34 mouse cellular contexts compared by ENCODE assay signal in genomic region chr16:89495394-89496153, GRCm38 (mm10). TPM values are rescaled to one million over a fixed set of nuclear protein-coding genes. Genes with fewer than 3 reads are reported as not detected.
DNase-seq lines count a peak whose midpoint lies in the region; ATAC-seq and TF ChIP-seq lines count a peak whose summit lies in the region.
"Had no signal": no experiment of that assay in that cellular context is flagged by ENCODE, and none has a peak within 500 bp of the region (broad histone marks: within the 10 kb centered on the region; RNA-seq: fewer than 3 reads in every experiment).

No protein-coding gene starts in this region.

- no peaks in the 10 kb centered on the region for H3K9me3 ChIP-seq in forebrain, embryonic 15.5 days
- H3K9me3 ChIP-seq in forebrain, embryonic 11.5 days (ENCODE audit: control insufficient read depth, low read length) = no peaks in the 10 kb centered on the region
- H3K9me3 ChIP-seq in hindbrain, embryonic 14.5 days (ENCODE audit: control insufficient read depth, low read length) = no peaks in the 10 kb centered on the region
- no peaks in the 10 kb centered on the region for H3K9me3 ChIP-seq in hindbrain, embryonic 11.5 days (ENCODE audit: control insufficient read depth, low read length)
- no peaks in the 10 kb centered on the region for H3K9me3 ChIP-seq in midbrain, embryonic 12.5 days
- H3K9me3 ChIP-seq in midbrain, postnatal 0 days (ENCODE audit: low read length) = no peaks in the 10 kb centered on the region
- no peaks in the 10 kb centered on the region for H3K9me3 ChIP-seq in midbrain, embryonic 13.5 days
- H3K9me3 ChIP-seq: embryonic facial prominence, embryonic 15.5 days; liver, embryonic 15.5 days; lung, embryonic 15.5 days; neural tube, embryonic 13.5 days had no signal

- no peak overlapping the region for H3K9ac ChIP-seq in forebrain, embryonic 15.5 days (replicated peaks)
- no peak overlapping the region for H3K9ac ChIP-seq in forebrain, embryonic 11.5 days (ENCODE audit: low read length)
- H3K9ac ChIP-seq in hindbrain, embryonic 14.5 days = no peak overlapping the region
- H3K9ac ChIP-seq in hindbrain, embryonic 11.5 days (ENCODE audit: low read depth, low read length) = no peak overlapping the region
- no peak overlapping the region for H3K9ac ChIP-seq in midbrain, embryonic 12.5 days (replicated peaks)
- H3K9ac ChIP-seq in midbrain, postnatal 0 days (replicated peaks; ENCODE audit: low read length, poor library complexity, severe bottlenecking) = no peak overlapping the region
- H3K9ac ChIP-seq in midbrain, embryonic 13.5 days (replicated peaks) = no peak overlapping the region
- H3K9ac ChIP-seq: embryonic facial prominence, embryonic 15.5 days; liver, embryonic 15.5 days; lung, embryonic 15.5 days; neural tube, embryonic 13.5 days had no signal

- no peaks in the 10 kb centered on the region for H3K27me3 ChIP-seq in forebrain, embryonic 15.5 days
- no peaks in the 10 kb centered on the region for H3K27me3 ChIP-seq in forebrain, embryonic 11.5 days (ENCODE audit: control insufficient read depth, insufficient read depth, low read length)
- no peaks in the 10 kb centered on the region for H3K27me3 ChIP-seq in hindbrain, embryonic 14.5 days (ENCODE audit: control insufficient read depth, insufficient read depth, low read length)
- no peaks in the 10 kb centered on the region for H3K27me3 ChIP-seq in hindbrain, embryonic 11.5 days (ENCODE audit: control insufficient read depth, insufficient read depth, low read length)
- H3K27me3 ChIP-seq in midbrain, embryonic 12.5 days = no peaks in the 10 kb centered on the region
- H3K27me3 ChIP-seq in midbrain, postnatal 0 days (ENCODE audit: insufficient read depth, low read length) = no peaks in the 10 kb centered on the region
- H3K27me3 ChIP-seq in midbrain, embryonic 13.5 days = no peaks in the 10 kb centered on the region
- H3K27me3 ChIP-seq: CH12.LX; embryonic facial prominence, embryonic 15.5 days; liver, embryonic 15.5 days; lung, embryonic 15.5 days; megakaryocyte, embryonic 14.5 days; neural tube, embryonic 13.5 days; Patski had no signal

- WGBS in forebrain, embryonic 15.5 days = 68% methylated on average over 7 of the region's 7 CpGs
- WGBS in forebrain, embryonic 11.5 days = 86% methylated on average over 7 of the region's 7 CpGs
- 75% methylated on average over 7 of the region's 7 CpGs for WGBS in hindbrain, embryonic 14.5 days
- 85% methylated on average over 7 of the region's 7 CpGs for WGBS in hindbrain, embryonic 11.5 days
- WGBS in midbrain, embryonic 12.5 days = 80% methylated on average over 7 of the region's 7 CpGs
- WGBS in midbrain, postnatal 0 days = 74% methylated on average over 7 of the region's 7 CpGs
- WGBS in midbrain, embryonic 13.5 days = 76% methylated on average over 7 of the region's 7 CpGs

- H3K4me2 ChIP-seq in forebrain, embryonic 15.5 days (replicated peaks) = no peak overlapping the region
- H3K4me2 ChIP-seq in forebrain, embryonic 11.5 days (ENCODE audit: low read depth, low read length, severe bottlenecking) = no peak overlapping the region
- no peak overlapping the region for H3K4me2 ChIP-seq in hindbrain, embryonic 14.5 days (replicated peaks)
- H3K4me2 ChIP-seq in hindbrain, embryonic 11.5 days (replicated peaks; ENCODE audit: low read depth, low read length) = no peak overlapping the region
- no peak overlapping the region for H3K4me2 ChIP-seq in midbrain, embryonic 12.5 days (replicated peaks)
- no peak overlapping the region for H3K4me2 ChIP-seq in midbrain, postnatal 0 days (ENCODE audit: low read depth, low read length, poor library complexity, severe bottlenecking)
- H3K4me2 ChIP-seq in midbrain, embryonic 13.5 days (replicated peaks) = no peak overlapping the region
- H3K4me2 ChIP-seq: embryonic facial prominence, embryonic 15.5 days; liver, embryonic 15.5 days; lung, embryonic 15.5 days; neural tube, embryonic 13.5 days had no signal

- no peak for TF ChIP-seq CTCF in midbrain, postnatal 0 days (IDR thresholded peaks at IDR 0.05)

- DNase-seq in forebrain, embryonic 11.5 days (ENCODE audit: low spot score) = no peak
- DNase-seq in hindbrain, embryonic 14.5 days (ENCODE audit: low spot score) = no peak
- no peak for DNase-seq in hindbrain, embryonic 11.5 days (ENCODE audit: low spot score)
- DNase-seq in midbrain, postnatal 0 days (ENCODE audit: low spot score) = no peak
- DNase-seq in adrenal gland, adult (ENCODE audit: inconsistent age in 2 of 2, low spot score in 1 of 2) = no peak
- DNase-seq: adrenal gland, adult 2 months; B cell, adult 2 months; cerebellum, adult 18-20 months; cerebellum, postnatal 25 days; gastrocnemius, postnatal 25 days; heart, adult 18-20 months; kidney, postnatal 25 days; liver; lung, postnatal 36 days; thymus, postnatal 14 days had no signal

- no peak overlapping the region for H3K27ac ChIP-seq in forebrain, embryonic 15.5 days (replicated peaks)
- H3K27ac ChIP-seq in forebrain, embryonic 11.5 days (ENCODE audit: low read depth, low read length) = no peak overlapping the region
- H3K27ac ChIP-seq in hindbrain, embryonic 14.5 days = no peak overlapping the region
- H3K27ac ChIP-seq in hindbrain, embryonic 11.5 days (ENCODE audit: low read depth, low read length) = no peak overlapping the region
- H3K27ac ChIP-seq in midbrain, embryonic 12.5 days (replicated peaks) = no peak overlapping the region
- H3K27ac ChIP-seq in midbrain, postnatal 0 days (ENCODE audit: low read depth, low read length) = no peak overlapping the region
- no peak overlapping the region for H3K27ac ChIP-seq in midbrain, embryonic 13.5 days
- H3K27ac ChIP-seq: embryonic facial prominence, embryonic 15.5 days; liver, embryonic 15.5 days; lung, embryonic 15.5 days; neural tube, embryonic 13.5 days had no signal

- H3K4me1 ChIP-seq in forebrain, embryonic 15.5 days = no peaks in the 10 kb centered on the region
- H3K4me1 ChIP-seq in forebrain, embryonic 11.5 days (replicated peaks; ENCODE audit: control insufficient read depth, insufficient read depth, low read length) = no peaks in the 10 kb centered on the region
- H3K4me1 ChIP-seq in hindbrain, embryonic 14.5 days (replicated peaks; ENCODE audit: control insufficient read depth, insufficient read depth, low read length) = no peaks in the 10 kb centered on the region
- H3K4me1 ChIP-seq in hindbrain, embryonic 11.5 days (replicated peaks; ENCODE audit: control insufficient read depth, insufficient read depth, low read length) = no peaks in the 10 kb centered on the region
- H3K4me1 ChIP-seq in midbrain, embryonic 12.5 days = no peaks in the 10 kb centered on the region
- H3K4me1 ChIP-seq in midbrain, postnatal 0 days (ENCODE audit: insufficient read depth, low read length) = no peaks in the 10 kb centered on the region
- H3K4me1 ChIP-seq in midbrain, embryonic 13.5 days (replicated peaks) = no peaks in the 10 kb centered on the region
- H3K4me1 ChIP-seq: embryonic facial prominence, embryonic 15.5 days; liver, embryonic 15.5 days; lung, embryonic 15.5 days; megakaryocyte, embryonic 14.5 days; neural tube, embryonic 13.5 days had no signal

- ATAC-seq in forebrain, embryonic 15.5 days (replicated peaks) = peak; percentile 32; the same call in 1 of the 2 replicates
- ATAC-seq in forebrain, embryonic 11.5 days (replicated peaks; ENCODE audit: low FRiP score) = no peak
- peak; percentile 59; the same call in 1 of the 2 replicates for ATAC-seq in hindbrain, embryonic 14.5 days (ENCODE audit: low FRiP score)
- ATAC-seq in hindbrain, embryonic 11.5 days (ENCODE audit: low FRiP score) = no peak
- ATAC-seq in midbrain, embryonic 12.5 days (ENCODE audit: low FRiP score, low read depth) = 0 out of 2 replicates have a peak, but pooled peaks have one; percentile 44
- no peak for ATAC-seq in midbrain, postnatal 0 days (ENCODE audit: low FRiP score)
- ATAC-seq in midbrain, embryonic 13.5 days = peak; percentile 66
- ATAC-seq: intestine, postnatal 0 days; Patski had no signal

- H3K4me3 ChIP-seq in forebrain, embryonic 15.5 days = no peak overlapping the region
- H3K4me3 ChIP-seq in forebrain, embryonic 11.5 days (ENCODE audit: low read depth, low read length) = no peak overlapping the region
- no peak overlapping the region for H3K4me3 ChIP-seq in hindbrain, embryonic 14.5 days (replicated peaks; ENCODE audit: low read length)
- no peak overlapping the region for H3K4me3 ChIP-seq in hindbrain, embryonic 11.5 days (ENCODE audit: low read depth, low read length)
- no peak overlapping the region for H3K4me3 ChIP-seq in midbrain, embryonic 12.5 days
- H3K4me3 ChIP-seq in midbrain, postnatal 0 days (ENCODE audit: low read depth, low read length) = no peak overlapping the region
- no peak overlapping the region for H3K4me3 ChIP-seq in midbrain, embryonic 13.5 days (replicated peaks)
- H3K4me3 ChIP-seq: embryonic facial prominence, embryonic 15.5 days; liver, embryonic 15.5 days; lung, embryonic 15.5 days; megakaryocyte, embryonic 14.5 days; neural tube, embryonic 13.5 days had no signal

- H3K36me3 ChIP-seq in forebrain, embryonic 15.5 days = no peaks in the 10 kb centered on the region
- H3K36me3 ChIP-seq in forebrain, embryonic 11.5 days (ENCODE audit: control insufficient read depth, insufficient read depth, low read length) = no peaks in the 10 kb centered on the region
- H3K36me3 ChIP-seq in hindbrain, embryonic 14.5 days (replicated peaks; ENCODE audit: control insufficient read depth, insufficient read depth) = no peaks in the 10 kb centered on the region
- H3K36me3 ChIP-seq in hindbrain, embryonic 11.5 days (ENCODE audit: control insufficient read depth, insufficient read depth, low read length) = no peaks in the 10 kb centered on the region
- no peaks in the 10 kb centered on the region for H3K36me3 ChIP-seq in midbrain, embryonic 12.5 days
- no peaks in the 10 kb centered on the region for H3K36me3 ChIP-seq in midbrain, postnatal 0 days (ENCODE audit: insufficient read depth, low read length)
- H3K36me3 ChIP-seq in midbrain, embryonic 13.5 days = no peaks in the 10 kb centered on the region
- H3K36me3 ChIP-seq: embryonic facial prominence, embryonic 15.5 days; G1E; liver, embryonic 15.5 days; lung, embryonic 15.5 days; neural tube, embryonic 13.5 days had no signal

RNA-seq across cellular contexts. Expression of gene Krtap8-1, which starts 7.8 kb away (rescaled TPM):
- polyA plus RNA-seq in forebrain, embryonic 15.5 days (2015; fragmentation: Nextera tagmentation; extraction: Ambion mirVana) = not detected in 2 replicates
- polyA plus RNA-seq in forebrain, embryonic 11.5 days (2014; fragmentation: Nextera tagmentation; extraction: Ambion mirVana) = not detected in 2 replicates
- polyA plus RNA-seq in hindbrain, embryonic 14.5 days (2014; fragmentation: Nextera tagmentation; extraction: Ambion mirVana) = not detected in 2 replicates
- not detected in 2 replicates for polyA plus RNA-seq in hindbrain, embryonic 11.5 days (2014; fragmentation: Nextera tagmentation; extraction: Ambion mirVana)
- not detected in 2 replicates for polyA plus RNA-seq in midbrain, embryonic 12.5 days (2016; fragmentation: Nextera tagmentation; extraction: Ambion mirVana)
- not detected in 2 replicates for total RNA-seq in midbrain, postnatal 0 days (2014; rRNA removed)
- polyA plus RNA-seq in midbrain, postnatal 0 days (2015; fragmentation: Nextera tagmentation; extraction: Ambion mirVana) = not detected in 2 replicates
- not detected in 2 replicates for polyA plus RNA-seq in midbrain, embryonic 13.5 days (2015; fragmentation: Nextera tagmentation; extraction: Ambion mirVana)
- total RNA-seq: adrenal gland, adult 2 months; adrenal gland, postnatal 4 days; CH12.LX; G1E; gastrocnemius, postnatal 25 days; heart, adult 18-20 months; left cerebral cortex, adult 18-20 months; left cerebral cortex, postnatal 25 days had no signal
- polyA plus RNA-seq: adrenal gland, adult 2 months; heart, postnatal 0 days; intestine, postnatal 0 days; kidney, embryonic 14.5 days; liver, embryonic 15.5 days; lung, embryonic 15.5 days; neural tube, embryonic 13.5 days; Patski; spleen, adult 2 months; stomach, embryonic 14.5 days had no signal

RNA-seq across cellular contexts. Expression of gene Krtap7-1, which starts 12.5 kb away (rescaled TPM):
- polyA plus RNA-seq in forebrain, embryonic 15.5 days (2015; fragmentation: Nextera tagmentation; extraction: Ambion mirVana) = not detected in 2 replicates
- not detected in 2 replicates for polyA plus RNA-seq in forebrain, embryonic 11.5 days (2014; fragmentation: Nextera tagmentation; extraction: Ambion mirVana)
- polyA plus RNA-seq in hindbrain, embryonic 14.5 days (2014; fragmentation: Nextera tagmentation; extraction: Ambion mirVana) = not detected in 2 replicates
- not detected in 2 replicates for polyA plus RNA-seq in hindbrain, embryonic 11.5 days (2014; fragmentation: Nextera tagmentation; extraction: Ambion mirVana)
- polyA plus RNA-seq in midbrain, embryonic 12.5 days (2016; fragmentation: Nextera tagmentation; extraction: Ambion mirVana) = not detected in 2 replicates
- total RNA-seq in midbrain, postnatal 0 days (2014; rRNA removed) = 0.71 TPM in 1 of 2 replicates, not detected in the other
- polyA plus RNA-seq in midbrain, postnatal 0 days (2015; fragmentation: Nextera tagmentation; extraction: Ambion mirVana) = 0.29 TPM in 1 of 2 replicates, not detected in the other
- not detected in 2 replicates for polyA plus RNA-seq in midbrain, embryonic 13.5 days (2015; fragmentation: Nextera tagmentation; extraction: Ambion mirVana)
- total RNA-seq: adrenal gland, adult 2 months; adrenal gland, postnatal 4 days; CH12.LX; G1E; gastrocnemius, postnatal 25 days; heart, adult 18-20 months; left cerebral cortex, adult 18-20 months; left cerebral cortex, postnatal 25 days had no signal
- polyA plus RNA-seq: adrenal gland, adult 2 months; G1E; heart, postnatal 0 days; intestine, postnatal 0 days; kidney, embryonic 14.5 days; liver, embryonic 15.5 days; lung, embryonic 15.5 days; neural tube, embryonic 13.5 days; Patski; spleen, adult 2 months; stomach, embryonic 14.5 days had no signal

Comparison
In these comparisons a context has a peak if more than half of its experiments do, and no peak if none do; other contexts are left out.
1. ATAC-seq: peak in forebrain, embryonic 15.5 days (single experiment), hindbrain, embryonic 14.5 days (single experiment), midbrain, embryonic 12.5 days (single experiment) and midbrain, embryonic 13.5 days (single experiment); none in forebrain, embryonic 11.5 days (single experiment), hindbrain, embryonic 11.5 days (single experiment) and midbrain, postnatal 0 days (single experiment).